Mouse (Mus musculus) left cerebral cortex, adult 11 months (tissue): ENCODE results near the gene Slc27a3.

Experiments used
- DNase-seq: peaks from one replicate; pipeline ENCODE4 v3.0.0; 2022; ENCODE audit warnings: low spot score

Slc27a3 gene

GRCm38 (mm10) chr3:90389511-90390490 lies at the start of gene Slc27a3:
Gene Slc27a3, minus strand, starts transcription at chr3:90389938.
- DNase-seq, result no peak

- DNase-seq, result no peak
These were observed 47.4 kb upstream of the Slc27a3 start for GRCm38 (mm10) chr3:90437131-90437530.

GRCm38 (mm10) chr3:90434073-90434730 lies 44.5 kb upstream of the Slc27a3 start:
- DNase-seq, result no peak

- DNase-seq, result peak; percentile 100
These were observed 43.8 kb upstream of the Slc27a3 start, which contains the start of gene Ints3 for GRCm38 (mm10) chr3:90433381-90434020. Gene Ints3, minus strand, starts transcription at chr3:90433622.

GRCm38 (mm10) chr3:90432811-90433219 lies 43.1 kb upstream of the Slc27a3 start:
- peak; percentile 36 for DNase-seq

GRCm38 (mm10) chr3:90432348-90432747 lies 42.6 kb upstream of the Slc27a3 start:
- DNase-seq, result no peak

- DNase-seq, result no peak
These were observed 39.8 kb upstream of the Slc27a3 start for GRCm38 (mm10) chr3:90429576-90429975.

GRCm38 (mm10) chr3:90428186-90428585 lies 38.4 kb upstream of the Slc27a3 start:
- no peak for DNase-seq

- no peak for DNase-seq
These were observed 37.8 kb upstream of the Slc27a3 start for GRCm38 (mm10) chr3:90427574-90427973.

GRCm38 (mm10) chr3:90425499-90425898 lies 35.8 kb upstream of the Slc27a3 start:
- DNase-seq, result no peak

GRCm38 (mm10) chr3:90423549-90423948 lies 33.8 kb upstream of the Slc27a3 start:
- no peak for DNase-seq

GRCm38 (mm10) chr3:90420696-90421095 lies 31.0 kb upstream of the Slc27a3 start:
- DNase-seq, result no peak

GRCm38 (mm10) chr3:90413011-90413396 lies 23.3 kb upstream of the Slc27a3 start:
- DNase-seq, result no peak

GRCm38 (mm10) chr3:90412312-90413010 lies 22.7 kb upstream of the Slc27a3 start:
- no peak for DNase-seq

- DNase-seq, result no peak
These were observed 19.0 kb upstream of the Slc27a3 start for GRCm38 (mm10) chr3:90408721-90409120.

- no peak for DNase-seq
These were observed 16.7 kb upstream of the Slc27a3 start for GRCm38 (mm10) chr3:90406414-90406813.

GRCm38 (mm10) chr3:90404609-90405008 lies 14.9 kb upstream of the Slc27a3 start:
- no peak for DNase-seq

GRCm38 (mm10) chr3:90404121-90404520 lies 14.4 kb upstream of the Slc27a3 start:
- DNase-seq, result no peak

GRCm38 (mm10) chr3:90400993-90401392 lies 11.3 kb upstream of the Slc27a3 start:
- DNase-seq, result no peak

GRCm38 (mm10) chr3:90395629-90396028 lies 5.9 kb upstream of the Slc27a3 start:
- DNase-seq, result no peak

GRCm38 (mm10) chr3:90392661-90393060 lies 2.9 kb upstream of the Slc27a3 start:
- DNase-seq, result no peak

GRCm38 (mm10) chr3:90391941-90392340 lies 2.2 kb upstream of the Slc27a3 start:
- no peak for DNase-seq
